Mouse (Mus musculus) 3134 (cell line): ENCODE data around the gene Atat1.

ENCODE experiments used
- DNase-seq: peaks from one replicate; pipeline ENCODE4 v3.0.0-alpha.2; 2011; ENCODE audit warnings: low spot score; ENCODE audit not compliant: insufficient read length; ENCODE audit errors: extremely low read depth

Gene Atat1

GRCm38 (mm10) chr17:35918276-35919059 is 8.6 kb upstream of the Atat1 start:
- peak; percentile 60 for DNase-seq

- DNase-seq = peak; percentile 54
Observed at GRCm38 (mm10) chr17:35917463-35918251, 7.8 kb upstream of the Atat1 start.

- no peak for DNase-seq
Observed at GRCm38 (mm10) chr17:35917143-35917462, 7.2 kb upstream of the Atat1 start.

GRCm38 (mm10) chr17:35916297-35917142 is 6.6 kb upstream of the Atat1 start, which contains the start of the genes Mrps18b and Ppp1r10:
Gene Mrps18b, minus strand, starts transcription at chr17:35916389.
Gene Ppp1r10, plus strand, starts transcription at chr17:35916434.
- DNase-seq = peak; percentile 99

GRCm38 (mm10) chr17:35915538-35916296 is 5.8 kb upstream of the Atat1 start:
- DNase-seq = no peak

- DNase-seq = no peak
Observed at GRCm38 (mm10) chr17:35914975-35915374, 5.1 kb upstream of the Atat1 start.

- DNase-seq = no peak
Observed at GRCm38 (mm10) chr17:35909186-35909918, 523 bp downstream of the Atat1 start.

- DNase-seq = no peak
Observed at GRCm38 (mm10) chr17:35907609-35908008, 2.3 kb downstream of the Atat1 start.

GRCm38 (mm10) chr17:35905587-35905986 is 4.3 kb downstream of the Atat1 start:
- DNase-seq = no peak

- DNase-seq = no peak
Observed at GRCm38 (mm10) chr17:35903992-35904355, 5.9 kb downstream of the Atat1 start.

GRCm38 (mm10) chr17:35903343-35903991 is 6.4 kb downstream of the Atat1 start:
- DNase-seq = no peak

GRCm38 (mm10) chr17:35900636-35901035 is 9.2 kb downstream of the Atat1 start:
- no peak for DNase-seq

- DNase-seq = peak; percentile 38
Observed at GRCm38 (mm10) chr17:35897644-35898573, 12.0 kb downstream of the Atat1 start.

- DNase-seq = peak; percentile 96
Observed at GRCm38 (mm10) chr17:35896781-35897643, 12.9 kb downstream of the Atat1 start, which contains the start of gene 2310061I04Rik. Gene 2310061I04Rik, minus strand, starts transcription at chr17:35897431.

- DNase-seq = no peak
Observed at GRCm38 (mm10) chr17:35887725-35888124, 22.1 kb downstream of the Atat1 start.

GRCm38 (mm10) chr17:35883777-35884176 is 26.1 kb downstream of the Atat1 start:
- DNase-seq = no peak

GRCm38 (mm10) chr17:35882924-35883323 is 27.0 kb downstream of the Atat1 start:
- no peak for DNase-seq
